Mouse (Mus musculus): Measurements from ENCODE around the gene C87436. TPM values are rescaled to one million over a fixed set of nuclear protein-coding genes. Genes with fewer than 3 reads are reported as not detected.

The C87436 gene
- total and polyA plus RNA-seq, 3 experiments, result 5.2 to 8.7 (median 8.1) TPM

- Histone ChIP-seq H3K9ac (ENCODE audit: insufficient read depth, low read depth) (no peak overlapping the region), H3K36me3 (replicated peaks in 1 of 2; ENCODE audit: control insufficient read depth in 1 of 2, insufficient read depth in 1 of 2, low read length in 1 of 2) (peaks cover 42 to 79% of the 10 kb centered on the region in 2 experiments), H3K4me2 (ENCODE audit: insufficient read depth, low read depth, poor library complexity, severe bottlenecking) (no peak overlapping the region), H3K4me3 (replicated peaks in 1 of 3; ENCODE audit: low read depth in 2 of 3, low read length in 2 of 3, poor library complexity in 1 of 3) (no peak overlapping the region), H3K27me3 (replicated peaks) (no peaks in the 10 kb centered on the region), H3K9me3 (replicated peaks; ENCODE audit: low read length) (no peaks in the 10 kb centered on the region), H3K27ac (ENCODE audit: insufficient read depth, low read depth) (no peak overlapping the region), H3K79me2 (replicated peaks; ENCODE audit: control insufficient read depth, extremely low read depth, insufficient read depth, poor library complexity, severe bottlenecking) (no peaks in the 10 kb centered on the region; the same call in 1 of the 2 replicates), H3K4me1 (ENCODE audit: control insufficient read depth in 1 of 2, insufficient read depth in 2 of 2) (no peaks in the 10 kb centered on the region)
- in situ Hi-C loops (cut with MboI; ENCODE audit: low pct_ligation_motif_present, low pct_unique_long_range_greater_than_20kb, low sequenced_read_pairs) (no loop called here), dilution Hi-C loops (cut with MboI; ENCODE audit: extremely low pct_ligation_motif_present, extremely low pct_unique_long_range_greater_than_20kb, low sequenced_read_pairs) (no loop called here)
- TF ChIP-seq SIN3A (IDR thresholded peaks at IDR 0.05; ENCODE audit: low read length) (no peak), NELFE (IDR thresholded peaks at IDR 0.05; ENCODE audit: low read depth, low read length) (no peak), RCOR1 (conservative IDR thresholded peaks at IDR 0.05; ENCODE audit: low read depth, low read length) (no peak), BHLHE40 (IDR thresholded peaks at IDR 0.05; ENCODE audit: low read depth, low read length) (no peak), ETS1 (conservative IDR thresholded peaks at IDR 0.05; ENCODE audit: low read depth, low read length) (no peak), IRF4 (IDR thresholded peaks at IDR 0.05; ENCODE audit: low read depth, low read length) (no peak), PAX5 (IDR thresholded peaks at IDR 0.05; ENCODE audit: low read length) (no peak)
- DNase-seq (ENCODE audit: extremely low read depth), result no peak
Observed at GRCm38 (mm10) chr6:86418711-86419110, 19.5 kb upstream of the C87436 start.

DNA sequence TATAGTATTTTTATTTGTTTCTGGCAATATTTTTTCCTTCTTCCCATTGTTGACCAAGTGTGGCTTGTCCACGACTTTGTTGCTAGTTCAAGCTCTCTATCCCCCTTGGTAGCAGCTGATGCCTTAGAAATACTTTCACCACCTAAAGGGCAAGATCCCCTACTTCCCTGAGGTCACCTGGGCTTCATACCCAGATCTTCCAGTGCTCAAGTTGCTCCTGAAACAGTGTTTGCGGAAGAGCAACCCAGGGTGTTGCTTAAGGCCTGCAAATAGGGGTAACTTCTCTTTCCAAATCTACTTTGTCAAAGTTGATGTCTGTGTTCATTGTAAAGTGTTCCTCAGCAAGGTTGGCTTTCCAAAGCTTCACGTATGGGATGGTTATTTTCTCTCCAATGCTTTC is 18.9 kb upstream of the C87436 start:
- Histone ChIP-seq H3K4me2 (ENCODE audit: insufficient read depth, low read depth, poor library complexity, severe bottlenecking) (no peak overlapping the region), H3K36me3 (replicated peaks in 1 of 2; ENCODE audit: control insufficient read depth in 1 of 2, insufficient read depth in 1 of 2, low read length in 1 of 2) (peaks cover 43 to 77% of the 10 kb centered on the region in 2 experiments), H3K27me3 (replicated peaks) (no peaks in the 10 kb centered on the region), H3K27ac (ENCODE audit: insufficient read depth, low read depth) (no peak overlapping the region), H3K4me1 (ENCODE audit: control insufficient read depth in 1 of 2, insufficient read depth in 2 of 2) (no peaks in the 10 kb centered on the region), H3K79me2 (replicated peaks; ENCODE audit: control insufficient read depth, extremely low read depth, insufficient read depth, poor library complexity, severe bottlenecking) (no peaks in the 10 kb centered on the region; the same call in 1 of the 2 replicates), H3K9me3 (replicated peaks; ENCODE audit: low read length) (no peaks in the 10 kb centered on the region), H3K9ac (ENCODE audit: insufficient read depth, low read depth) (no peak overlapping the region), H3K4me3 (replicated peaks in 1 of 3; ENCODE audit: low read depth in 2 of 3, low read length in 2 of 3, poor library complexity in 1 of 3) (no peak overlapping the region)
- DNase-seq (ENCODE audit: extremely low read depth), result no peak
- dilution Hi-C loops (cut with MboI; ENCODE audit: extremely low pct_ligation_motif_present, extremely low pct_unique_long_range_greater_than_20kb, low sequenced_read_pairs), result no loop called here
- no peak for TF ChIP-seq TCF12 (IDR thresholded peaks at IDR 0.05; ENCODE audit: low read depth, low read length)
- TF ChIP-seq NELFE (IDR thresholded peaks at IDR 0.05; ENCODE audit: low read depth, low read length), result no peak
- TF ChIP-seq BHLHE40 (IDR thresholded peaks at IDR 0.05; ENCODE audit: low read depth, low read length), result no peak
- TF ChIP-seq RCOR1 (conservative IDR thresholded peaks at IDR 0.05; ENCODE audit: low read depth, low read length), result no peak
- TF ChIP-seq SMC3 (IDR thresholded peaks at IDR 0.05; ENCODE audit: low read depth, low read length), result no peak
- TF ChIP-seq JUN (IDR thresholded peaks at IDR 0.05; ENCODE audit: insufficient read depth, low read depth, low read length), result no peak
- TF ChIP-seq MYC (IDR thresholded peaks at IDR 0.05; ENCODE audit: low read depth, low read length), result no peak
- TF ChIP-seq CHD2 (IDR thresholded peaks at IDR 0.05; ENCODE audit: low read length), result no peak
- no peak for TF ChIP-seq JUND (conservative IDR thresholded peaks at IDR 0.05; ENCODE audit: low read depth, low read length)
- no peak for TF ChIP-seq MAZ (IDR thresholded peaks at IDR 0.05; ENCODE audit: low read depth, low read length)
- in situ Hi-C loops (cut with MboI; ENCODE audit: low pct_ligation_motif_present, low pct_unique_long_range_greater_than_20kb, low sequenced_read_pairs), result no loop called here

DNA sequence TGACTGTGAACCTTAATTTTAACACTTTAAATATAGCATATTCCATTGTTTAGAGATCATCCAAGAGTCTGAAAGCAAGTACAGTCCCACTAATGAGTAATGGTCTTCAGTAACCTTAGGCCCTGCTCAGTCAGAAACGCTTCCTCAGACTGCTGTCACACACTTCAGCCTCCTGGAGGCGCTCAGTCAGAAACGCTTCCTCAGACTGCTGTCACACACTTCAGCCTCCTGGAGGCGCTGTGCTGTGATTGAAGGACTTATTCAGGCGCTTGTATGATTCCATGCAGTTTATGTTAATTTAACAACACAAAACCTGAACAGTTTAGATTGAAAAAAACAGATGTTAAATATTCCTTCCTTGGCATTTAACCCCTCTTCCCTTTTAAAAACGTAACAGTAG is 17.7 kb upstream of the C87436 start:
- Histone ChIP-seq H3K36me3 (replicated peaks in 1 of 2; ENCODE audit: control insufficient read depth in 1 of 2, insufficient read depth in 1 of 2, low read length in 1 of 2) (peaks cover 49 to 81% of the 10 kb centered on the region in 2 experiments), H3K9ac (ENCODE audit: insufficient read depth, low read depth) (no peak overlapping the region), H3K27me3 (replicated peaks) (no peaks in the 10 kb centered on the region), H3K4me3 (replicated peaks in 1 of 3; ENCODE audit: low read depth in 2 of 3, low read length in 2 of 3, poor library complexity in 1 of 3) (no peak overlapping the region), H3K4me2 (ENCODE audit: insufficient read depth, low read depth, poor library complexity, severe bottlenecking) (no peak overlapping the region), H3K79me2 (replicated peaks; ENCODE audit: control insufficient read depth, extremely low read depth, insufficient read depth, poor library complexity, severe bottlenecking) (no peaks in the 10 kb centered on the region), H3K4me1 (ENCODE audit: control insufficient read depth in 1 of 2, insufficient read depth in 2 of 2) (no peaks in the 10 kb centered on the region), H3K9me3 (replicated peaks; ENCODE audit: low read length) (no peaks in the 10 kb centered on the region), H3K27ac (ENCODE audit: insufficient read depth, low read depth) (no peak overlapping the region)
- dilution Hi-C loops (cut with MboI; ENCODE audit: extremely low pct_ligation_motif_present, extremely low pct_unique_long_range_greater_than_20kb, low sequenced_read_pairs), result no loop called here
- no peak for TF ChIP-seq PAX5 (IDR thresholded peaks at IDR 0.05; ENCODE audit: low read length)
- no peak for TF ChIP-seq MXI1 (IDR thresholded peaks at IDR 0.05; ENCODE audit: low read depth, low read length)
- peak; percentile 33 to 76; a peak in 3 of 4 replicates for TF ChIP-seq CTCF (conservative IDR thresholded peaks at IDR 0.05 in 1 of 2, IDR thresholded peaks at IDR 0.05 in 1 of 2; ENCODE audit: low read depth in 2 of 2, low read length in 2 of 2)
- no peak for TF ChIP-seq IRF4 (IDR thresholded peaks at IDR 0.05; ENCODE audit: low read depth, low read length)
- no peak for TF ChIP-seq JUN (IDR thresholded peaks at IDR 0.05; ENCODE audit: insufficient read depth, low read depth, low read length)
- TF ChIP-seq TBP (conservative IDR thresholded peaks at IDR 0.05; ENCODE audit: low read depth, low read length), result no peak
- peak; percentile 51 for DNase-seq (ENCODE audit: extremely low read depth)
- in situ Hi-C loops (cut with MboI; ENCODE audit: low pct_ligation_motif_present, low pct_unique_long_range_greater_than_20kb, low sequenced_read_pairs), result no loop called here
